Mouse (Mus musculus): ENCODE results near the gene Slc3a1.

- no peak for TF ChIP-seq CTCF (IDR thresholded peaks at IDR 0.05; ENCODE audit: low read depth, low read length)
- TF ChIP-seq POLR2A (IDR thresholded peaks at IDR 0.05; ENCODE audit: insufficient read depth, low read length), result no peak
Observed at GRCm38 (mm10) chr17:84987834-84988410, 40.3 kb upstream of the Slc3a1 start.

All from ES-Bruce4 (cell line).